Mouse (Mus musculus) hematopoietic stem cell, adult 5-6 weeks (primary cell): ENCODE results near the gene Slc9a3r2. TPM values are rescaled to one million over a fixed set of nuclear protein-coding genes. Genes with fewer than 3 reads are reported as not detected.

ENCODE experiments used
- ATAC-seq, 2 experiments: fragments of 125-278 bp in 1 of 2; replicated peaks in 1 of 2; 2 replicates each; pipeline ENCODE4 v1.8.0; 2016 to 2017; ENCODE audit warnings: inconsistent platforms in 2 of 2, mild to moderate bottlenecking in 2 of 2, moderate number of reproducible peaks in 2 of 2, low read depth in 1 of 2, moderate TSS enrichment in 1 of 2; ENCODE audit not compliant: low FRiP score in 2 of 2, poor library complexity in 2 of 2, severe bottlenecking in 2 of 2, insufficient read depth in 1 of 2, low TSS enrichment in 1 of 2
- total RNA-seq: library from RNA; stranded (forward); fragments of 172-1452, 232-1000 nt; gene quantifications from 2 replicates; pipeline ENCODE4 v1.2.3, GENCODE M21; 2017

The Slc9a3r2 gene
- total RNA-seq, 1 experiment from 2014 or later = 2.2 TPM

GRCm38 (mm10) chr17:24617561-24618194, 32.4 kb downstream of the Slc9a3r2 start:
- ATAC-seq = peak; percentile 72 to 82

DNA sequence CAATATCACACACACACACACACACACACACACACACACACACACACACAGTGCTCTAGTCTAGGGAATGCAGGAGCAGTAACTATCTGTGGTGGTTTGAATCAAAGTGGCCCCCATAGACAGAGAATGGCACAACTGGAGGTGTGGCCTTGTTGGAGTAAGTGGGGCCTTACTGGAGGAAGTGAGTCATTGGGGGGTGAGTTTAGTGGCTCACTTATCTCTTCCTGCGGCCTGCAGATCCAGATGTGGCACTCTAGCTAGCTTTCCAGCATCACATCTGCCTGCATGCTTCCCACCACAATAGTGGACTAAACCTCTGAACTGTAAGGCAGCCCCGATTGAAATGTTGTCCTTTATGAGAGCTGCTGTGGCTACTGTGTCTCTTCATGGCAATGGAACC, 39.4 kb downstream of the Slc9a3r2 start:
- peak; percentile 59 to 63; a peak in 3 of 4 replicates for ATAC-seq

GRCm38 (mm10) chr17:24608874-24609273, 41.3 kb downstream of the Slc9a3r2 start:
- peak in 1 of 2 experiments; percentile 30; a peak in 1 of 4 replicates for ATAC-seq

GRCm38 (mm10) chr17:24608370-24608769, 41.8 kb downstream of the Slc9a3r2 start:
- no peak for ATAC-seq

DNA sequence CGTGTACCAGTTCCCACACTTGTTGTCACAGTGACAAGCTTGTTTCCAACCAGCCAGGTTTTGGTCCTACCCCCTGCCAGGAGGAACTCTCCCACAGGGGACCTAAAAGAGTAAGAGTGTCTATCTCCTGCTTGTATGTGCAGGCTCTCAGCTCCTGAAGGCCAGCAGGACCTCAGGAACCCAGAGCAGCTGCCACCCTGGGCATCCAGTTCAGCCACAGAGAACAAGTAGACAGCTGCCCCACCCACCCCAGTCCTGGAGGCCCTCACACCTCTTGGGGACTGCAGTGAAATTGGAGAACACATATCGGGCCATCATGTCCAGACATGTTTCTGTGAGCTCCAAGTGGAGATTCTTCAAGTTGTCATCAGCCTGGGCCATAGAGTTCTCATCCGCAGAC, 45.6 kb downstream of the Slc9a3r2 start:
- ATAC-seq = no peak

DNA sequence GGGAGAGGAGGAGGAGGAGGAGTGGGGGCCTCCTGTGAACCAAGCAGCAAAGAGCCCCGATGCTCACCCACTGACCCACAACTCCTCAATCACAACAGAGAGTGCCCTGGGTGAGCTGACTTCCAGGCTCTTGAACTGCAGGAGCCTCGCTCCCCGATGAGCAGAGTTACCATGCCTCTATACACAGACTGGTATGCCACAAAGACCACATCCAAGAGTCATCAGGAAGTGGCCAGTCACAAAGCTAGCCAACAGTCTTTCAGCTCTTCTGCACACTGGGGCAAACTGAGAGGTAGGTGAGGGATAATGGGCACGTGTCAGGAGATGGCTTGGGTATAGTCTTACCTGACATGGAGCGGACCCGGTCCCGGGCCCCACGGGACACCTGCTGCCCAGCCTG, 46.2 kb downstream of the Slc9a3r2 start:
- no peak; a peak in 1 of 4 replicates for ATAC-seq

DNA sequence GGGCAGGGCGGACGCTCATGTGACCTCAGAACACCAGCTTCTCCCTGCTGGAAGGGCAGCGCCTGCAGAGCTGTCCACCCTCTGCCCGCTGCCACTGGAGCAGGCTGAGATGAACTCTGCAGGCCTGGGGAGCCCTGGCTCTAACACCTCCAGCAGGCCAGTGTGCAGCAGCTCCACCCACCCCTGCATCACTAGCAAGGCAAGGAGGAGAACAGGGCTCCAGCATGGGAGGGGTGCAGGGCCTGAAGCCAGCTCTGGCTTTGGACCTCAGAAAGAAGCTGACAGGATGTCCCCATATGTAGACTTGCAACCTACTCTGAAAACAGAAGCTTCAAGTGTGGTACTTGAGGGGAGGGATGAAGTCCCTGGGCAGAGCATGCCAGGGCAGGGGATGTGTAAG, 49.6 kb downstream of the Slc9a3r2 start:
- no peak for ATAC-seq

- ATAC-seq = no peak
These were observed 52.1 kb downstream of the Slc9a3r2 start for GRCm38 (mm10) chr17:24597989-24598388.

DNA sequence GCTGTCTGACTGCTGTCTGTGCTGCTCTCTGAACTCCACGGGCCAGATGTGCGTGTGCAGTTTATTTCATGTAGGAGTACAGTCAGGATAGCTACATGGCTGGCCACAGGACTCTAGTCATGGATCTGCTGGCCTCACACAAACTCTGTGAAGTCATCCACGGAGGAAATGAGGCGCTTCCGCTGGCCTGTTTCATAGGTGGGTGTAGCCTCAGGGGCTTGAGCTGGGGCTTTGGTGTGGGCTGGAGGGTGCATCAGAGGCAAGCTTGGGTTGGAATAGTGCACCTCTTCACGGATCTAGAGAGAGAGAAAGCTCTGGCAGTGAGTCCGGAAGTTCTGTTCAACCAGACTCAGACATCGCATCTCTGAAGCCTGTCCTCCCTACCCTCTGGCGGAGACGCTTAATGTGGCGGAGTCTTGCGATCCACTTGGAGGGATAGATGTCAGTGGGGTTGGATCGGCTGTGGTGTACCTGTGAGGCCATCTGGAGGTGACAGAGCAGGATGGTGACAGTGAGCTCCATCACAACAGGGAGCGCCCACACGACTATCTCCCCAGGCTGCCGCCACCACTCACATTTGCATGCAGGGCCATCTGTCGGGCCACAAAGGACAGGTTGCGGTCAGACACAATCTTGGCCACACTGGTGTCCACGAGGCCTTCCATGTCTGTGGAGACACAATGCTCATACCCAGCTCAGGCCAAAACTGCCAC, 53.5 kb downstream of the Slc9a3r2 start:
- no peak for ATAC-seq

- no peak for ATAC-seq
These were observed 54.1 kb downstream of the Slc9a3r2 start for GRCm38 (mm10) chr17:24596073-24596466.

DNA sequence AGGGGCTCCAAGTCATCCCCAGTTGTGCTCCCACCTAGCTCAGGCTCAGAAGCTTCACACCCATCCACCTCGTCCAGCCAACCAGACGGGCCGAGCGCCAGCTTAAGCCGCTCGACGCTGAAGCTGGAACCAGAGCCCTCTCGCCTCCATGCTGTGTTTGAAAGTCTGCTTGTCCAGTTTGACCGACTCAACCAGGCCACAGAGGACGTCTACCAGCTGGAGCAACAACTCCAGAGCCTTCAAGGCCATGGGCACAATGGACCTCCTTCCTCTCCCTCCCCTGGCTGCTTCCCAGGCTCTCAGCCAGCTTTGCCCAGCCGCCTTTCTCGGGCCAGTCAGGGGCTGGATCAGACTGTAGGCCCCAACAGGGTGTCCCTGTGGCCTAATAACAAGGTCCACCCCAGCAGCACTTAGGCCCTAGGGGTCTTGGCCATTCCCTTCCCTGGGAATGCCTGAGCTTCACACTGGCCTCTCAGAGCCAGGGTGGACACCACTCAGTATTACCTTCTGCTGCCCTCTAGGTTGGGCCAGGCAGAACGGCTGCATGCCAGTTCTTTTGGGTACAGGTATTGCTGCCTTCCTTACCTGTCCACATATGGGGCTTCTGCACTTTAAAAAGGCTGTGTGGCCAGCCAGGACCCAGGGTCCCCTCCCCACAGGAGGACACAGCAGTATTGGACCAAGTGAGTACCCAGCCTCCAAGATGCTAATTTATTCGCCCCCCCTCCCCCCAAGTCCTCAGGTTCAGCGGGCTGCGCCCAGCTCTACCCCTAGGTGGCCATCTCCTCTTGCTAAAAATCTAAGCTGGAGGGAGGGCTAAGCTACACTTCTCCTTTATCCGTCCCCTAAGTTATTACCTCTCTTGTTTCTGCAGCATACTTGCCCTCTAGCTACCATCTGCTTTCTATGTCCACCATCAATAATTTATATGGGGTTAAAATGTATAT, 54.7 kb downstream of the Slc9a3r2 start:
- peak in 1 of 2 experiments; percentile 44; a peak in 1 of 4 replicates for ATAC-seq

DNA sequence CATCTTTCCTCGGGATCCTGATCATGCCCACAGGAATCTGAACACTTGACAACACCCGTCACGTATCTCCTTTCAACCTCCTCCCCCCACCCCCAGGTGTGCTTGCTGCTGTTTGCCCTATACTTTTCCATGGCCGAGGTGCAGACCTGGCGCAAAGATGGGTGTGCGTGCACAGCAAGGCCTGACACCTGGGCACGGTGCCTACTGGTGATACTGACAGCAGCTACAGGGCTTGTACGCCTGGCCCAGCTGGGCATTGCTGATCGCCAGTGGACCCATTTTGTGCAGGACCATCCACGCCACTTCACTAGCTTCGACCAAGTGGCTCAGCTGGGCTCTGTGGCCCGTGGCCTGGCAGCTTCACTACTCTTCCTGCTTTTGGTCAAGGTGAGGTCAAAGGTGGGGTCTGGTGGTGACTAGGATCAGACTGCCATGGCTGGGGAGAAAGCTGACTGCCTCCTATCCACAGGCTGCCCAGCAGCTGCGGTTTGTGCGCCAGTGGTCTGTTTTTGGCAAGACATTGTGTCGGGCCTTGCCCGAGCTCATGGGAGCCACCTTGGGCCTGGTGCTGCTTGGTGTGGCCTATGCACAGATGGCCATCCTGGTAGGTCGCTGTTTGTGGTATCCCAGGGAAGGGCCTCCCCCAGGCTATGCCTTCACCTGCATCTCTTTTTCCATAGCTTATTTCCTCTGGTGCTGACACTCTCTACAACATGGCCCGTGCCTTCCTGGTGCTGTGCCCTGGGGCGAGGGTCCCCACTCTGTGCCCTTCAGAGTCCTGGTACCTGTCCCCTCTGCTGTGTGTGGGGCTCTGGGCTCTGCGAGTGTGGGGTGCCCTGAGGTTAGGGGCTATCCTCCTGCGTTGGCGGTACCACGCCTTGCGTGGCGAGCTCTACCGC, 55.9 kb downstream of the Slc9a3r2 start:
- ATAC-seq = no peak

DNA sequence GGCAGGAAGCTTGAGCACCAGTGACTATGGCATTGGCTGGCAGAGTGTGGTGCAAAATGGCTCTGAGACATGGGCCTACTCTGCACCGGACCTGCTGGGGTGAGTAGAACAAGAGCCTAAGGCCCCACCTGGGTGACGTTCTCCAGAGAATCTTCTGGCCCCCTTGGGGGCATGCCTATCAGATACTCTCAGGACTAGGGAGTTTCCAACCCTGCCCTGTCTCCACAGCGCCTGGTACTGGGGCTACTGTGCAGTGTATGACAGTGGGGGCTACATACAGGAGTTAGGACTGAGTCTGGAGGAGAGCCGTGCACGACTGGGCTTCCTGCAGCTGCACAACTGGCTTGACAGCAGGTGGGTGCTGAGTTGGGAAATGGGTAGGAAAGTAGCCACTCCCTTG, 56.9 kb downstream of the Slc9a3r2 start:
- ATAC-seq = no peak

GRCm38 (mm10) chr17:24591695-24592094, 58.4 kb downstream of the Slc9a3r2 start:
- no peak for ATAC-seq

DNA sequence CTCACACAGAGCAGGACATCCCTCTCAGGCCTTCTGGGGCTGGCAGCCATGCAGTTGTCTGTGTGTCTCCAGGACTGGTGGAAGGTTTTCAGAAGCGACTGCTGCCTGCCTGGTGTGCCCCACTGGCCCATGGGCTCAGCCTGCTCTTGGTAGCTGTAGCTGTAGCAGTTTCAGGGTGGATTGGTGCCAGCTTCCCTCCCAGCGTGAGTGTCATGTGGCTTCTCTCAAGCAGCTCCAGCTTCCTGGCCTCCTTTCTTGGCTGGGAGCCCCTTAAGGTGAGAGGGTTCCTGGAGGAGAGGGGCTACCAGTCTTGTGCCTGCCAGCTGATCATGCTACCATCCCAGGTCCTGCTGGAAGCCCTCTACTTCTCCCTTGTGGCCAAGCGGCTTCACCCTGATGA, 59.2 kb downstream of the Slc9a3r2 start:
- ATAC-seq = no peak
